Mouse (Mus musculus) megakaryocyte, embryonic 14.5 days (primary cell): ENCODE data around the gene Dpp6.

Source experiments
- FLI1 ChIP-seq: IDR thresholded peaks from 2 replicates; pipeline ENCODE4 v1.6.1; 2012; ENCODE audit warnings: low read length, inconsistent platforms, mixed read lengths
- GATA1 ChIP-seq: IDR thresholded peaks from 3 replicates; pipeline ENCODE4 v1.6.1; 2012; ENCODE audit warnings: mixed read lengths, low read length, inconsistent platforms, borderline replicate concordance

DNA sequence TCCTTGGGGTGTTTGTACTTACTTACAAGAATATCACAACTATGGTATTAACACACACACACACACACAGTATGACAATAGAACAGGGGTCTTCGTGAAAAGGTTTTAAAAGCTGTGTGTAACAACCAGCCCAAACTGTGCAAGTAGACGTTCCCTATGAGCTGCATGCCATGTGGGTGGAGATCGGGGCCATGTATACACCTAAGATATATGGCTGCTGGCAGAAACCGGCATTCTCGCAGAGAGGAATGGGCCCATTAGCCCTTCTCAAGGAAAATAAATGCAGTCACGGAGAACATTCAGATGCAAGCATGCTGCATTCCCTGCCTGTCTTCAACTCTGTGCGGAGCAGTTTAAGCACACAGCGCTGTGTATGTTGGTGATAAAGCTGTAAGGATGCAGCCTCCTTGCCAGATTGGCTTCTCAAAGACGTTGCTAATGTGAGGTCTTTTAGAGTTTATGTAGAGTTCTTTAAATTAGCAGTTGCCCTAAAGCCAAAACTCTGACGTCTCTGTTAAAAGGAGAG is 461.2 kb downstream of the Dpp6 start:
- TF ChIP-seq GATA1 (no peak), FLI1 (no peak)
